Mouse (Mus musculus): ENCODE data around the gene Sept10. TPM values are rescaled to one million over a fixed set of nuclear protein-coding genes. Genes with fewer than 3 reads are reported as not detected.

Gene Sept10
- total and polyA plus RNA-seq, 2 experiments from 2014 or later: 7.3 to 8.4 TPM

- ATAC-seq (ENCODE audit: low FRiP score): no peak
- H3K27me3 ChIP-seq (ENCODE audit: insufficient read depth, low read length): no peaks in the 10 kb centered on the region
- DNase-seq (ENCODE audit: low spot score): no peak
- WGBS: 81% methylated on average over 9 of the region's 9 CpGs
- H3K27ac ChIP-seq (ENCODE audit: low read depth, low read length): no peak overlapping the region
- no peaks in the 10 kb centered on the region; the same call in 1 of the 2 replicates for H3K36me3 ChIP-seq (ENCODE audit: insufficient read depth, low read length)
- no peaks in the 10 kb centered on the region for H3K4me1 ChIP-seq (ENCODE audit: insufficient read depth, low read length)
- no peak overlapping the region for H3K9ac ChIP-seq (replicated peaks; ENCODE audit: low read length, poor library complexity, severe bottlenecking)
- H3K4me3 ChIP-seq (ENCODE audit: low read depth, low read length): no peak overlapping the region
- no peak overlapping the region for H3K4me2 ChIP-seq (ENCODE audit: low read depth, low read length, poor library complexity, severe bottlenecking)
- no peaks in the 10 kb centered on the region for H3K9me3 ChIP-seq (ENCODE audit: low read length)
- TF ChIP-seq CTCF (IDR thresholded peaks at IDR 0.05): no peak
Observed at GRCm38 (mm10) chr10:59116331-59116730, 105.3 kb downstream of the Sept10 start.

GRCm38 (mm10) chr10:59115691-59116090 is 106.0 kb downstream of the Sept10 start:
- Histone ChIP-seq H3K4me1 (ENCODE audit: insufficient read depth, low read length) (no peaks in the 10 kb centered on the region), H3K4me3 (ENCODE audit: low read depth, low read length) (no peak overlapping the region), H3K36me3 (ENCODE audit: insufficient read depth, low read length) (peaks cover 1% of the 10 kb centered on the region; the same call in 1 of the 2 replicates), H3K9ac (replicated peaks; ENCODE audit: low read length, poor library complexity, severe bottlenecking) (no peak overlapping the region), H3K9me3 (ENCODE audit: low read length) (no peaks in the 10 kb centered on the region), H3K27ac (ENCODE audit: low read depth, low read length) (no peak overlapping the region), H3K4me2 (ENCODE audit: low read depth, low read length, poor library complexity, severe bottlenecking) (no peak overlapping the region), H3K27me3 (ENCODE audit: insufficient read depth, low read length) (no peaks in the 10 kb centered on the region)
- ATAC-seq (ENCODE audit: low FRiP score) (no peak), DNase-seq (ENCODE audit: low spot score) (no peak)
- 91% methylated on average over 2 of the region's 2 CpGs for WGBS
- no peak for TF ChIP-seq CTCF (IDR thresholded peaks at IDR 0.05)

GRCm38 (mm10) chr10:59114535-59115291 is 106.9 kb downstream of the Sept10 start:
- TF ChIP-seq CTCF (IDR thresholded peaks at IDR 0.05): no peak
- Histone ChIP-seq H3K9me3 (ENCODE audit: low read length) (no peaks in the 10 kb centered on the region), H3K4me2 (ENCODE audit: low read depth, low read length, poor library complexity, severe bottlenecking) (no peak overlapping the region), H3K27me3 (ENCODE audit: insufficient read depth, low read length) (no peaks in the 10 kb centered on the region), H3K36me3 (ENCODE audit: insufficient read depth, low read length) (peaks cover 6% of the 10 kb centered on the region), H3K4me1 (ENCODE audit: insufficient read depth, low read length) (no peaks in the 10 kb centered on the region), H3K9ac (replicated peaks; ENCODE audit: low read length, poor library complexity, severe bottlenecking) (no peak overlapping the region), H3K27ac (ENCODE audit: low read depth, low read length) (no peak overlapping the region), H3K4me3 (ENCODE audit: low read depth, low read length) (no peak overlapping the region)
- 57% methylated on average over 15 of the region's 15 CpGs for WGBS
- no peak for DNase-seq (ENCODE audit: low spot score)
- no peak for ATAC-seq (ENCODE audit: low FRiP score)

GRCm38 (mm10) chr10:59113386-59113785 is 108.3 kb downstream of the Sept10 start:
- no peaks in the 10 kb centered on the region for H3K4me1 ChIP-seq (ENCODE audit: insufficient read depth, low read length)
- no peak overlapping the region for H3K9ac ChIP-seq (replicated peaks; ENCODE audit: low read length, poor library complexity, severe bottlenecking)
- no peak for ATAC-seq (ENCODE audit: low FRiP score)
- peaks cover 6% of the 10 kb centered on the region for H3K36me3 ChIP-seq (ENCODE audit: insufficient read depth, low read length)
- H3K27me3 ChIP-seq (ENCODE audit: insufficient read depth, low read length): no peaks in the 10 kb centered on the region
- no peak for TF ChIP-seq CTCF (IDR thresholded peaks at IDR 0.05)
- no peak overlapping the region for H3K4me3 ChIP-seq (ENCODE audit: low read depth, low read length)
- no peak for DNase-seq (ENCODE audit: low spot score)
- H3K9me3 ChIP-seq (ENCODE audit: low read length): no peaks in the 10 kb centered on the region
- no peak overlapping the region for H3K4me2 ChIP-seq (ENCODE audit: low read depth, low read length, poor library complexity, severe bottlenecking)
- 82% methylated on average over 9 of the region's 9 CpGs for WGBS
- H3K27ac ChIP-seq (ENCODE audit: low read depth, low read length): no peak overlapping the region

GRCm38 (mm10) chr10:59112755-59113154 is 108.9 kb downstream of the Sept10 start:
- Histone ChIP-seq H3K4me2 (ENCODE audit: low read depth, low read length, poor library complexity, severe bottlenecking) (no peak overlapping the region), H3K4me3 (ENCODE audit: low read depth, low read length) (no peak overlapping the region), H3K27me3 (ENCODE audit: insufficient read depth, low read length) (no peaks in the 10 kb centered on the region), H3K4me1 (ENCODE audit: insufficient read depth, low read length) (no peaks in the 10 kb centered on the region), H3K27ac (ENCODE audit: low read depth, low read length) (no peak overlapping the region), H3K9ac (replicated peaks; ENCODE audit: low read length, poor library complexity, severe bottlenecking) (no peak overlapping the region), H3K9me3 (ENCODE audit: low read length) (no peaks in the 10 kb centered on the region), H3K36me3 (ENCODE audit: insufficient read depth, low read length) (peaks cover 6% of the 10 kb centered on the region)
- ATAC-seq (ENCODE audit: low FRiP score) (no peak), DNase-seq (ENCODE audit: low spot score) (no peak)
- no peak for TF ChIP-seq CTCF (IDR thresholded peaks at IDR 0.05)
- 94% methylated on average over 8 of the region's 8 CpGs for WGBS

- 89% methylated on average over 7 of the region's 7 CpGs for WGBS
- no peak for DNase-seq (ENCODE audit: low spot score)
- Histone ChIP-seq H3K27me3 (ENCODE audit: insufficient read depth, low read length) (no peaks in the 10 kb centered on the region), H3K36me3 (ENCODE audit: insufficient read depth, low read length) (peaks cover 6% of the 10 kb centered on the region), H3K9me3 (ENCODE audit: low read length) (no peaks in the 10 kb centered on the region), H3K4me1 (ENCODE audit: insufficient read depth, low read length) (no peaks in the 10 kb centered on the region), H3K4me3 (ENCODE audit: low read depth, low read length) (no peak overlapping the region), H3K4me2 (ENCODE audit: low read depth, low read length, poor library complexity, severe bottlenecking) (no peak overlapping the region), H3K27ac (ENCODE audit: low read depth, low read length) (no peak overlapping the region), H3K9ac (replicated peaks; ENCODE audit: low read length, poor library complexity, severe bottlenecking) (no peak overlapping the region)
- ATAC-seq (ENCODE audit: low FRiP score): no peak
- TF ChIP-seq CTCF (IDR thresholded peaks at IDR 0.05): no peak
Observed at GRCm38 (mm10) chr10:59110386-59110785, 111.3 kb downstream of the Sept10 start.

Measured in midbrain, postnatal 0 days (tissue).